Mouse (Mus musculus): Measurements from ENCODE around the gene Gm45062.

DNA sequence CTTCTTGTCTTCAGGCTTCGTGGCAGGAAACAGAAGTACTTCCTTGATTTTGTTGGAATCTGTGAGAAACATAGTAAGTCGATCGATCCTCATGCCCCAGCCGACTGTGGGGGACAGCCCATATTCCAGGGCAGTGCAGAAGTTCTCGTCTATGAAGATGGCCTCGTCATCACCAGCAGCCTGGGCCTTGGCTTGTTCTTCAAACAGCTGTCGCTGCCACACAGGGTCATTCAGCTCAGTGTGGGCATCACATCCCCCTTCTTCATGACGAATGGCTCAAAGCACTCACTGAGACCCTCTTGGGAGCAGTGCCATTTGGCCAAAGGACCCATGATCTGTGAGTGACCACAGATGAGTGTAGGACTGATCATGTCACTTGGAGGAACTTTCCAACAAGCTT, 118.4 kb downstream of the Gm45062 start:
- TF ChIP-seq GABPA (IDR thresholded peaks at IDR 0.05; ENCODE audit: low read depth, low read length): no peak
- no peak for TF ChIP-seq CTCF (IDR thresholded peaks at IDR 0.05 in 2 of 3, conservative IDR thresholded peaks at IDR 0.05 in 1 of 3; ENCODE audit: control insufficient read depth in 1 of 3, insufficient read depth in 1 of 3, low read depth in 2 of 3, low read length in 3 of 3, poor library complexity in 1 of 3, severe bottlenecking in 1 of 3)
- TF ChIP-seq USF1 (IDR thresholded peaks at IDR 0.05; ENCODE audit: low read depth, low read length): no peak
- no peak for TF ChIP-seq POLR2A (IDR thresholded peaks at IDR 0.05; ENCODE audit: control insufficient read depth in 1 of 2, insufficient read depth in 1 of 2, low read depth in 1 of 2, low read length in 2 of 2, poor library complexity in 1 of 2)
